Mouse (Mus musculus) testis, adult 2 months (tissue): ENCODE measurements around the gene Osbpl9.

ENCODE experiments used
- CTCF ChIP-seq: fragments of 200-500 bp; IDR thresholded peaks from 2 replicates; pipeline ENCODE4 v1.5.1; 2012; ENCODE audit warnings: low read depth, mild to moderate bottlenecking, inconsistent platforms, low read length, moderate library complexity; ENCODE audit not compliant: control insufficient read depth, insufficient read depth, insufficient replicate concordance
- POLR2A ChIP-seq: fragments of 200-500 bp; IDR thresholded peaks from 2 replicates; pipeline ENCODE4 v1.6.1; 2012; ENCODE audit warnings: low read depth, mild to moderate bottlenecking, inconsistent platforms, low read length, moderate library complexity; ENCODE audit not compliant: control insufficient read depth

DNA sequence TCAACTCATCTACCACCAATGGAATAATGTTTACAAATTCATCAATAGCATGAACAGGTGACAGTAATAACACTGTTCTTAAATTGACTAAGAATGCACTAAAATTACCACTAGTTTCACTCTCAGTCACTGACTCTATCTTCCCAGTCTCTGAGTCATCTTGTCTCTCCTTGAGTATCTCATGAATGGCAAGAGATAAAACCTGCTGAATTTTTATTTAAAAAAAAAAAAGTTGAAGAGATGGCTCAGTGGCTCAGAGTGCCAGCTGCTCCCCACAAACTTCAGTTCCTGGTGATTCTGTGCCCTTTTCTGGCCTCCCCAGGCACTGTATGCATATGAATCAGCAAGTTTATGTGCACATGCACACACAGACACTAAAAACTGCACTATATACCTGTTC lies 96.8 kb downstream of the Osbpl9 start:
- no peak for TF ChIP-seq POLR2A
- no peak for TF ChIP-seq CTCF
